Mouse (Mus musculus): ENCODE data around the gene Atg4c.

DNA sequence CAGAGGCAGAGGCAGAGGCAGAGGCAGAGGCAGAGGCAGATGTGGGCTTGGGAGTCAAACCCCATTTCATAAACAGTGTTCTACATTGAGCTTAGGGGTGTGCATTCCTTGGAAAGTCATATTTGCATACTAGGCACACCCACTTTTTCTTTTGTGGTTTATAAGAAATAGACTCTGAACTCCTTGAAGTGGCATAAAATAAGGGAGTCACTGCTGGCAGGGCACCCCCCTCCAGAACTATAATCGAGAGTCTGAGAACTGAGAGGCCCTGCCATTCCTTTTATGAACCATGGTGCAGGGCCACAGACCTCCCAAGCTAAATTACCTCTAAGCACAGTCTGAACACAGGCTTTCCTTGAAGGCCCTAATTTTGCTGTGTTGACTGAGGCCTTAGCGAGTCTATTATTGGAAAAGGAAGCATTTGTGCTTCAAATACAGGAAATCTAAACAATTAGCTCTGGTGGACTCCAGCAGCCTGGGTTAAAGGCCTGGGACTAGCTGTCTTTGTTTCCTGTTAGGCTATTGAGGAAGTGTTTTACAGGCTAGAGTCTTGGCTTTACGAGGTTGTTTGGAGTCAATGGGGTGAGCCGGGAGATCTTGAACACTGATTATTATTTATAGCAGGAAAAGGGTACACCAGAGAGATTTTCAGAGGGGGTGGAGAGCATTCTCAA lies 41.7 kb upstream of the Atg4c start:
- TF ChIP-seq GATA1 (IDR thresholded peaks at IDR 0.05; ENCODE audit: low read length): no peak
- TF ChIP-seq TAL1 (IDR thresholded peaks at IDR 0.05; ENCODE audit: low read length): no peak
